Mouse (Mus musculus) ovary, adult 18-20 months (tissue): Measurements from ENCODE around the gene Mical3.

ENCODE experiments used
- DNase-seq: peaks from one replicate; pipeline ENCODE4 v3.0.0; 2022; ENCODE audit warnings: low spot score, mixed read lengths

Gene Mical3

DNA sequence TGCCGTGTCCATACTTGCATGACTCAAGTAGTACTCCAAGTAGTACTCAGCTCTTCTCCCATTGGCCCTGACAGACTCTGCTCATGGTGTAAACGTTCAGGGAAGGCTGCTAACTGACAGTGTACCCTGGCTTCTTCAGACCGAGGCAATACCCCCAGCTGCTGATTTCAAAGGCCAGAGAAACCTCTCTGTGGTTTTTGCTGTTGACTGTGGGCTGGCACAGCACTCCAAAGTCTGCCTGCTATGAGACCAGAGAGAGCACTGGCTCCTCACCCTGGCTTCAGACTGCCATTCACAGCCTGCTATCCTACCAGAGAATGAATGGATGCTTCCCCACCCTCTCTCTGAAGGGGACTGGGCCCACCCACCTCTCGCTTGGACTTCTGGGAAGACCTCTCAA, 173.5 kb downstream of the Mical3 start:
- no peak for DNase-seq

DNA sequence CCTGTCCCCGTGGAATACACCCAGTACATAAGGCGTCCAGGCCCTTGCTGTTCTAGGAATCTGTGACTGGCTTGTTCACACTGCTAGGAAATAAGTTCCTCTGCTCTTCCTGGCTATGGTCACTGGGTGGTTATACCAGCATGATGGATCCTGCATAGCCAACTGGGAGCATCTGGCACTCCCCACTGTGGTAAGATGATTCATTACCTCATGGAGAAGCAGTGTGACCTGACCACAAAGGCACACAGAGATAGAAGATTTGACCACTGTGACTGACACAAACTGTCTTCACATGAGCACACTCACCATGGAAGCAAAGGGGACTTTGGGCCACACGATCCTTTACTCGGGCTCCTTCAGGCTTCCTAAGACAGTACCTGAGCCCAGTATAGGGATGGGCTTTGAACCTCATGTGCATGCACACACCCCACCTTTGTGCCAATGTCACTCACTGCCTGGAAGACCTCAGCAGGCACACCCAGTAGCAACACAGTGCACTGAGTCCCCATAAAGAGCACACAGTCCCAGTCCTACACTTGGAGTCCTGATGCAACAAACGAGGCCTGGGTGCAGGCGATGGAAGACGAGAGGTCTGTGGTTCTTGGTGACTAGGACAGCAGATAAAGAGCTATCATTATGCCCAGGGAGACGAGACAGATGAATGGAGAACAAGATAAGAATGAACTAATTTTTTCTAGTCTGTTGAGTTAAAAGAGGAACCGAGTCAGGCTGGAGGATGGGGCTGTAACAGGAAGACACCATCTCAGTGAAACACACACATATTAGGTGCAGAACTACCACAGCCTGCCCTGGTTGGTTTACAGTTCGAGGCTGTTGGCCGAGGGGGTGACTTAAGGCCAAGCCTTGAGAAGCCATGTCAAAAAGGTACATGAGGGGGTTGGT, 174.3 kb downstream of the Mical3 start:
- no peak for DNase-seq

DNA sequence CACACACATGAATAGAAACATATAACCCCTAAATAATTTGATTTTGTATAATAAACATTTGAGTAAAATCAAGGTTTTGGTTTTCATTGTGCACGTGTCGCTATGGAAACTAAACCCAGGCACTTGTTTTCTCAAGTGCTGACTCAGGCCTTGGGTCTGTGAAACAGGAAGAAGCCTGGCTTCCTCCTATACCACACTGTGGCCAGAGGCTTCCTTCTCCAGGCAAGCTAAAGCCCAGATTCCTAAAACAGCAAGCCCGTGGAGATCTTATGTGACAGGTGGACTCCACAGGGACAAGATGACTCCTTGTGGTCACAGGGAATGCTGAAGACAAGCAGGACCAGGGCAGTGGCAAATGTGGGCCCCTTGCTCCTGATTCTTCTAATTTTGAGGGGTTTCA, 175.6 kb downstream of the Mical3 start:
- no peak for DNase-seq

DNA sequence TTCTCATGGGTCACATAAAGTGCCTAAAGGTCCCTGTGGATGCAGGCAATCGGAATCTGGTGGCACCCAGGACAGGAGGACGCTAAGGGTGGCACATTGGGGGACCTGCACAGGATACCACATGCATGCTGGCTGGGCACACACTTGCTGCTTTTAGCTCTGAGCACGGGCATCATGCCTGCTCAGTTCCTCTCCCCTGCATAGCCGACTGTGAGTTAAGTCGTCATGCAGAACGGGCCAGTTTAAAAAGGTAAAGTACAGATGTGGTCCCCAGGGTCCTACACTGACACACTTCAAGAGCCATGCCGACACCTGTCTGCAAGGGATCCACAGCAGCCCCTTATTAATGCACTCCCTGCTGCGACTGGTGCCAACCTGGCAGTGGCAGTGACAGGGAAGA, 176.6 kb downstream of the Mical3 start:
- DNase-seq = no peak

DNA sequence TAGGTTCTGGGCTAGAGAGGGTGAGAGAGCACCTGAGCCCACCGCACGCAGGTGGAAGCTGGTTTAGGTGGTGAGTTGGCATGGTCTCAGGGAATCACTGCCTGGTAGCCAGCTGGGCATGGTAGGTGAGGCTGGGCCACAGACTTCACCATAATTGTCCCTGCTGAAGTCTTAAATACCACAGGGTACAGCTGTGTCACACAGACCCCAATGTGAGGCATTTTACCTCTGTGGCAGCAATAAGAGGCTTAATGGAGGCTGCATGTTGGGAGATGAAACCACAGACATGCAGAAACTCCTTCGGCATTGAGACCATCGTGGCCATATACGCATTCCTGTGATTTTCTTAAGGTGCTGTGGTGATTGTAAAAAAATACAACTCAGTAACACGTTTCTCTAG, 178.3 kb downstream of the Mical3 start:
- no peak for DNase-seq

DNA sequence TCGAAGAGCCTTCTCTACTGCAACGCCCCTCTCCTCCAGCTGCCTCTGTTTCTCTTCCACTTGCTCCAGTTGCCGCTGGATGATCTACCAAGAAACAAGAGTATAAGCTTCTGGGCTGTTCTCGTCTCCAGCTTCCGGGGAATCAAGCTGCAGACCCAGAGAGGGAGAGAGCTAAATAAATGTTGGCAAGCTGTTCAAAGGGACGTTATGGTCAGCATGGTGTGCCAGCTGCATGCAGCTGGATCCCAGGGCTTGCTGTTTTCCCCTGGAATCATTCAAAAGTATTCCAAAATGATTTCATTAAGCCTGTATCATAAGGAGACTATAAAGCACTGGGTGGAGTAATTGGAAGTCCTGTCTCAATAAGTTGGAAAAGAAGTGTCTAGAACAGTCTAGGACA, 179.5 kb downstream of the Mical3 start:
- DNase-seq = no peak

DNA sequence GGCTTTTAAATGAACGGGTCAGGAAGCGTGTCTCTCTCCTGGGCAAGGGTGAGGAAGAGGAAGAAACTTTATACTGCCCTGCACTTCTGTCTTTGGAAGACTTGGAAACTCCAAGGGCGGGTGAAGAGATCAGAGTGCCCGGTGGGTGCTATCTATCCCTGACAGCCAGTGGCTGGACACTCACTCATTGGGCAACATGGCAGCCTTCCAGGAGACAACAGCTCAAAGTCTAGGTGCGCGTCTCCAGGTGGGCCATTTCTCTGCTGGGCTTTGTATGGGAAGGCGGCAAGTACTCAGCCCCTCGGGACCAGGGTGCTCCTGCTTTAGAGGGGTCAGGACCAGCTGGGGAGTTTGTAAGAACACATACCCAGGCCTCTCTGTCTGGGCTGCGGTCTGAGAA, 185.3 kb downstream of the Mical3 start:
- DNase-seq = no peak

DNA sequence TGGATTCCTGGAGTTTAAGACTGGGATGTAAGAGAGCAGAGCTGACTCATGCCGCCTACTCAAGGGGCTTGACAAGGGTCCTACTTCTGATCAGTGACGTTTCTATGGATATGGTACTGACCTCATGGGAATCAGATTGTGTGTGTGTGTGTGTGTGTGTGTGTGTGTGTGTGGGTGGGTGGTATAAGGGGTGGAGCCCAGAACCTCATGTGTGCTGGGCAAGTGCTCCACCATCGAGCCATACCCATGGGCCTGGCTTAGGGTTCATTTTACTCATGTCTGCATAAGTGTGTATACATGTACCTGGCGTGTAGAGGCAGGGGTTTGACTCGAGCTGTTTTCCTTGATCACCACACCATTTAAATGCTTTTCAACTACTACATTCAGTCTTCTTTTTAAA, 186.8 kb downstream of the Mical3 start:
- no peak for DNase-seq

DNA sequence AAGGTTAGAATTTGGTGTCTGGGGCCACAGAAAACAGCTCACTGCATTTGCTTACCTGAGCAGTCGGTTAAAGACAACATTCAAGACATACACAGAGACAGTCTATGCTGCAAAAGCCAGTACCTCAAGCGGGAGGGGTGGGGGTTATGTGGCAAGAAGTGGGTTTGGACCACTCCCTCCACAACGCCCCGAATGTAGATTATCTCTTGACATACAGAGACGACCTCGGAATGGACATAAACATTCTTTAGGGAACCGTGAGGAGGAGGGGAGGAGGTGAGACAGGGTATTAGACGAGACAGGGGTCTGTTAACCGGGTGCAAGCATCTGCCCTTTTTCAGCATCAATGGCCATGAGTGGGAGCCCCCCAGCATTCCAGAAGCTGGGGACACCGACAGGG, 187.2 kb downstream of the Mical3 start:
- DNase-seq = no peak

DNA sequence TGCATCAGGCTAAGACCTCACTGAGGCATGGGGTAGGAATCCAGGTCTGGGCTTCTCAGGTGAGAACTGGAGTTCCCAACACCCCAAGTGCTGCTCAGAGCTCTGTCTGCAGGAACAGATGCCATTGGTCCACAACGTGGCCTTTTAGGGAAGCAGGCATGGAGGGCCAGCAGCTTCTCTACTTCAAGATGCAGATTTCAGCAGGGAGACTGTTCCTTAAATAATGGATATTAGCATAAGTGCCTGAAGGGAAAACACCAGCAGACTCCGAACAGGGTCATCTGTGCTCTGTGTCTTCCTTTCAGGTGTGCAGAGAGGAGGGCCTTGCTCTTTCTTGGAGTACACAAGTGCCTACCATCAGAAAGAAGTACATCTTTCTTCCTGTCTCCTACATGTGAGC, 187.7 kb downstream of the Mical3 start:
- no peak for DNase-seq

DNA sequence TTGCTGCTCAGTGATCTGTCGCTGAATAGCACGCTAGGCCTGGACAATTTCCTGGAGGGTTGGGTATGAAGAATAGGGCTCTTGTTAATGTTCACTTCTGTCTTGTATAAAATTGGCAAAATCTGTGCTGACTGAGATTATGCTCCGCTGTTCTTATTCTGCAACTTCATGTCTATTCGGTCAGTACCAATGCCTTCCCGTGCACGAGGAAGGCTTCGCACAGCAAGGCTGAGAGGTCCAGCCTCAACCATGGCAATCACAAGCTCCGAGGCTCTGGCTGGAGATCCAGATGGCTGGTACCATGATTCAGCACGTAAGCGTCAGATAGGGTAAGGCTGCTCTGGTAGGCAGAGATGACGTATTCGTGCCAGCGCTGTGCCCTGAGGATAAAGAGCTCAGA, 189.2 kb downstream of the Mical3 start:
- no peak for DNase-seq

DNA sequence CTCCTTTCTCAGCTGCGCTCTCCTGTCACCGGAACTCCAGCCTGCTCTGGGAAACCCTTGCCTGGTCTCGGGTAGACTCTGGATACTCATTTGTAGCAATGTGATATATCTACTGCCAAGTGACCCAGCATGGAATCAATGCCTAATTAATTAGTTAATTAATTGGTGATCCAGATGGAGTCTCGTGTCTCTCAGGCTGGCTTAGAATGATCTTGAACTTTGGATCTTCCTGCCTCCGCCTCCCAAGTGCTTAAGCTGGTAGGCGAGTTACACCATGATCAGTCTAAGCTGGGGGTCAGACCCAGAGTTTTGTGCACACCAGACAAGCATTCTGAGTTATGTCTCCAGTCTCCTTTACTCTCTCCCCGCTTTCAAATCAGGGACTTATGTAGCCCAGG, 189.7 kb downstream of the Mical3 start:
- DNase-seq = no peak

DNA sequence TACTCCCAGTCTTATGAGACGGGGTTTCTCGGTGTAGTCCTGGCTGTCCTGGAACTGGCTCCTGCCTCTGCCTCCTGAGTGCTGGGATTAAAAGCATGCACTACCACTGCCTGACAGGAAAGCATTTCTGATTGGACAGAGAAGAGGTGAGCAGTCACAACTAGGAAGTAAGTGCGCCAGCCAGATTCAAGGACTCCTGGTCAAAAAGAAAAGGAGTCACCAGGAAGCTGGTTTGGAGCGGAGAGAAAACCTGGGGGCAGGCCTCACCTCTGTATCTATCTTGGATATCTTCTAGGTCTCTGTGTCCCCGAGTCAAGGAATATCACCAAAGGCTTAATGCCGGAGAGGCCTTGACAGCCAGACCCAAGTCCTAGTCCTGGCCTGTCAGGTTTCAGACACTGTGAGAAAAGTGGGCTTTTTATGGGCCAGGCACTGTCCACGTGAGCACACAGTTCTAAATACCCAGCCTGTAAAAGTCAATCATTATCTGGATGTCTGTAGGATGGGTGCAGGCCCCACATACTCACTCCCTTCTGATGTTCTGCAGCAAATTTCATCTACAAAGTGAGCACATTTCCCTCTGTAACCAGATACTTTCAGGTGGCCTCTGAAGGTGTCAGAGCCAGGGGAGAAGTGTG, 190.2 kb downstream of the Mical3 start:
- DNase-seq = no peak

DNA sequence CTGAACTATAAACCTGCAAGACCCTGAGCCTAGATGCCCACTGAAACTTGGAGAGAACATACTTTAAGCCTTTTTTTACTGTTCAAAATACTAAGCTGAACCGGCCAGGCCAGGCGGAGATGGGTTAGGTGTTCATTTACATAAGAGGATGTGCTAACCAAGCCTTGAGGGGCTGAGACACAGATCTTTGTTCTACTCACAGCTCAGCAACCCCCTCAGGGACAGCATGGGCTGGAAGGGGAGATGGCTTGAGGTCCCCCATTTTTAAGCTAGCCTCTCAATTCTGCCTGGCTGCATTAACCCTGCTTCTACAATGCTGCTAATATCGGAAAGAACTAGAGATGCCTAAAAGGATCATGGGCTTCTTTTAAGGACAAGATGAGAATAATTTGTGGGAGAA, 191.0 kb downstream of the Mical3 start:
- DNase-seq = no peak

DNA sequence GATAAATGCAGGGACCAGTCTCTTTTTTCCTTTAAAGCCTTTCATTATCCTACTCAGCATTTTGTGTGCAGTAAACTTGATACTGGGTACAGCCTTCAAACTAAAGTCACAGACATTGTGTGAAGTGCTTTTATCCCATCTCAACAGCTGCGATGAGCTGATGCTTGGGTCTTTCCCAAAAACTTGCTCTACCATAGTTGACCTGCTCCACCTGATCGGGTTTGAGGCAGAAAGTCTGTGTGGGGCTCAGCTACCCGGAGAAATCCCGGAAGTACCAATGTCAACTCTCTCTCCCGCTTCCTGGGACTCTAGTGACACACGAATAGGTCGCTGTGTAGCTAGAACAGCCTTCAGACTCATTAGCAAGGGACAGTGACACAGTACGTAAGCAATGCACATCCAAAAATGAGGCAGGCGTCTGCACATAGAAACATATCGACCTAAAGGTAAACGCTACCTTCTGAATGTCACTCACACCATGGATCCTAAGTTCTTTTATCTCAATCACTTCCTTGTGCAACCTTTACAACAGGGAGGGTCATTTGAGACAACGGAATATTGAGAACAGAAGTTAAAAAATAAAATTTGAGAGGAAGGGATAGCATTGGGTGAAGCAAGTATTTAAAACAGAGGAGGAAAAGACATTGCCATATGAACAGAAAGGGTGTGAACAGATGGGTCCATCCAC, 191.9 kb downstream of the Mical3 start:
- DNase-seq = no peak

DNA sequence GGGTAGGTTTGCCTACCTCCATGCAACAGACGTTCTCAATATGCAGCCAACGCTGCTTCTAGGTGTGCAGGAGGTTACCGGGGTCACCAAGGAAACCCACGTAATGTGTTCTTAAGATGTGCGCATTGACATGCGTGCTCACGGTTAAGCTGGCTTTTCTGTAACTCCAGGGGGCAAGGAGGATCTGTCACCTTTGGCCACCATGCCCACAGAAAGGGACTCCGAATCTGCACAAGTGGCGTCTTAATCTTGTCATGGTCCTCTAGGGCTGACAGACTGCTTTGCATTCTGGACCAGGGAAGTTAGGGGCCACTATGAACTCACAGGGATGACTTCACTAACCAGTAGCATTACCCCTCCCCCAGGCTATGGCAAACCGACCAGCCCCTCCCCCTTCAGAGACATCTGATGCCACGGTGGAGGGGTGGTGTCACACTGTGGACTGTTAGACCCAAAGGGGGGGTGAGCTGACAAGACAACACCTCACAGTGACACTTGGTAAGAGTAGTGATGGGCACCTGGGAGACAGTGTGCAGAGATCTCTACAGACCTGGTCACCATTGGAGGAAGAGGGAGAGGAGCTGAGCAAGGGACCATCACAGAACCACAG, 192.7 kb downstream of the Mical3 start:
- no peak for DNase-seq

DNA sequence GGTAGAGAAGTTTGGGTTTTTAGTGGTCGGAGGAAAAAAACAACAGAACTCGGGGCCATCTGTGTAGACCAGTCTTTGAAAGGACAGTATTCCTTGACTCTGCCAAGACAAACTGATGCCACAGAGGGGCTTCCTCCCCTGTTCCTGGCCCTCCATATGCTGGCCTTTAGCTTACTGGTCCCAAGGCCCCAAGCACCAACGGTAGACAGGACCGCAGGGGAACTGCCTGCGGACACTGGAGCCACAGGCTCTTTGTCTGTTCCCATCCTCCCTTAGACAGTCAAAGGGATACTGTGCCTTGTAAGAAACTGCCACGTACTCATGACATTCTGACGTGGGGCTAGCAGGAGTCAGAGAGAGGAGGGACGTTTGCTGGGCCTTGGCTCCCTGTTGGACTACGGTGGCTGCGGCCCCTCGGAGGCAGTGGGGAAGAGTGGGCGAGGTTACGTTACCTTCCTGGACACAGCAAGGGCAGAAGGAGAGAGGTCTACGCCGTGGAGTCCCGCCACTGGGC, 193.6 kb downstream of the Mical3 start:
- DNase-seq = no peak

DNA sequence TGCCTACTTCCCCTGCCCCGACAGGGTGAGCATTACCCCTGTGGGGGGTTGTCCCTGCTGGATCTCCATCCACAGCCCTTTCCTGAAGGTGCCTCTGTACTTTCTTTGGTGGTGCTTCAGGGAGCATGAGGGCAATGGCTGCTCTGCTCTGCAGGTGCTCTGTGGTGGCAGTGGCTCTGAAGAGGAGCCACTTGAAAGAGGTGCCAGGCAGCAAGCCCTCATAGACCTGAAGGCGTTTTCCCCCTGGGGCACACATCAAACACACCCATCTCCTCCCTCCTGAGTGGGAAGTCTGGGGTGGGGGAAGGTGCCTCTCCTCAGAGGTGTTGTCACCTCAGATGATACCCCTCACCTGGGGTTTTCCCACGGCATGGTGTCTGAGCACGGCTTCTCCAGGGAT, 196.6 kb downstream of the Mical3 start:
- no peak for DNase-seq

DNA sequence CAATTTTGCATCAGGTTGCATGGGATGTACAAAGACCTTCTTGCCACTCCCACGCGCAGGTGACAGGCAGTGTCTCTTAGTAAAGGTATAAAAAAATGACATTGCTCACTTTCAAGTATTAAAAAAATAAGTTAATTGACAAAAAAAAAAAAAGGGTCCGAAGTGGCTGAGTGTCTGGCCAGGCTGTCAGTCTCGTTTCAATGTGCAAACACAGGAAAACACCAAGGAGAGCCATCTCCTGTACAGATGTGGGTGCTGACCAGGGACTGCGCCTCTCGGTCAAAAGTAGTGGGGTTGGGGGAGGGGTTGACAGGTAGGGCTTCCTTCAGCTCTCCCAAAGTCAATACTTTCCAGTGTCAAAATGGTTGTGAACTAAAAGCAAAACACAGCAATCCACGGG, 197.1 kb downstream of the Mical3 start:
- no peak for DNase-seq

DNA sequence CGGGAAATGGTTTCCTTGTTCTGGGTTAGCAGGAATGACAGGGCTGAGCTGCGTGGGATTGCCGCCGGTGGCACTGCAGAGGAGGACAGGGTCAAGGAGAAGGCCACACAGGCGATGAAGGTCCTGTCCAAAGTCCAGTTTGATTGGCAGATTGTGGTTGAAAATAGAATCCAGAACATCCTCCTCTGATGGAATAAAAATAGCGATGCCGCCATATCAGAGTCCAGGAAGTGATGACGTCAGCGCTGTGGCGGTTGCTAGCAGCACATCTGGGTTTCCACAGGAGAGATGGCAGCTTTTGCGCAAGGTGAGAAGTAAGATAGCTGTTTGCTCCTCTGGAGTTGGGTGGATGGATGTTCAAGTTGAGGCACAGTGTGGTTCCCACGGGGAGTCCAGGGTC, 198.2 kb downstream of the Mical3 start:
- DNase-seq = no peak

DNA sequence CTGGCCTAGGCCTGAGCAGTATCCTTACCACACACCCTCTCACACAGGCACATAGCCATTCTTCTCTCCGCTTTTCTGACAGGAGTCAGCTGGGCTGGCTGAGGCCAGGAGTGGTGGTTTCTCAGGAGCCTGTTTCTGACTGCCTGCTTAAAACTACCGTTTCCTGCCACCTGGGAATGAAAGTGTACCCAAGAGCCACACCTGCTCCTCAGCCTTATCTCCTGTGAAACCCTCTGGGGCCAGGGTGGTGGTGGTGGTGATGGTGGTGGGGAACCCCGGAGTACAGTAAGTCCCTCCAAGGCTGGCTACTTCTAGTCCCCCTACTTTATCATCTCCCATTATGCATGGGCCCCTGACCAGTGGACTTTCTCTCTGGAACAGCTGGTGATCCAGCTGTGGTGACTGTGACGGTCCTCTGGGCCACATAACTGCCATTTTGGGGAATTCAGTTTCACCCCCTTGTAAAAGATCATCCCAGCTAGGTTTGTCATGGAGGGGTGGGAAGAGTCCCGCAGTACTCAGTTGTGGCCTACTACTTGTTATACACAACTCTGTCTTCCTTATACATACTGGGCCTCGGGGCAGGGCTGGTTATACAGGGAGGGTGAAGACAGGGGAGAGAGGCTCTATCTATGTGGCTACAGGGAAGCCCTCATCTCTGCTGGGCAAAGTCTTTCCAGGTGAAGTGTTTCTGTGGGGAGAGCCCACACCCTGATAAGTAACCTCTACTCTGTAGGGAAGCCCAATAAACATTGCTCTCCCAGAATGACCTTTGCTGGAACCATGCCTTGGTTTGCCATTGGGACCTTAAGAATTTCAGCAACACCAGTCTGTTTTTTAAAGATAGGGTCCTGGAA, 200.1 kb downstream of the Mical3 start:
- no peak for DNase-seq

DNA sequence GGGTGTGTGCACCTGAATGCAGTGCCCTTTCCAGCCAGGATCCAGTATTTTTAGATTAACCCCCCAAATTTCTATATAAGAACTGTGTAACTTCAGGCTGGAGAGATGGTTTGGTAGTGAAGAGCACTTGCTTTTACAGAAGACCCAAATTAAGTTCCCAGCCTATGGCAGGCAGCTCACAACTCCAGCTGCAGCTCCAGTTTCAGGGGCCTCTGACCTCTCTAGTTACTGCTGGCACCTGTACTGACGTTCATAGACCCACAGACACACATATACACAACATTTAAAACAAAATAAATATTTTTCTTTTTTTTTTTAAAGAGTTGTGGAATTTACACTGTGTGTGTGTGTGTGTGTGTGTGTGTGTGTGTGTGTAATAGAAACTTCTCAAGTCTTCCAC, 201.4 kb downstream of the Mical3 start:
- DNase-seq = no peak
